Mouse (Mus musculus) adrenal gland, adult 8-10 months (tissue): Measurements from ENCODE around the gene Esyt1. TPM values are rescaled to one million over a fixed set of nuclear protein-coding genes. Genes with fewer than 3 reads are reported as not detected.
"Not testable (repeated sequence)": the region's sequence is repeated elsewhere in the genome, so short reads cannot be mapped to it uniquely, and the experiment has no call there.

Experiments used
- DNase-seq: peaks from one replicate; pipeline ENCODE4 v3.0.0; 2022
- total RNA-seq, 4 experiments: library from RNA; stranded (reverse); gene quantifications; 2 replicates each; pipeline ENCODE4 v1.2.4; 2022

The Esyt1 gene
- total RNA-seq, 4 experiments from 2014 or later = 22.8 to 44.9 (median 33.2) TPM

GRCm38 (mm10) chr10:128504641-128505370, 20.9 kb downstream of the Esyt1 start:
- no peak for DNase-seq

- DNase-seq = no peak
Observed at GRCm38 (mm10) chr10:128504012-128504411, 21.7 kb downstream of the Esyt1 start.

GRCm38 (mm10) chr10:128503532-128503931, 22.1 kb downstream of the Esyt1 start:
- no peak for DNase-seq

GRCm38 (mm10) chr10:128502341-128502740, 23.3 kb downstream of the Esyt1 start:
- DNase-seq = peak; percentile 73

- peak; percentile 66 for DNase-seq
Observed at GRCm38 (mm10) chr10:128499116-128499671, 26.5 kb downstream of the Esyt1 start.

GRCm38 (mm10) chr10:128498590-128498989, 27.1 kb downstream of the Esyt1 start, which contains the start of gene Myl6b:
Gene Myl6b, minus strand, starts transcription at chr10:128498685.
- peak; percentile 98 for DNase-seq

- no peak for DNase-seq
Observed at GRCm38 (mm10) chr10:128497134-128497737, 28.4 kb downstream of the Esyt1 start.

GRCm38 (mm10) chr10:128496509-128497077, 29.1 kb downstream of the Esyt1 start:
- no peak for DNase-seq

- no peak for DNase-seq
Observed at GRCm38 (mm10) chr10:128495903-128496302, 29.8 kb downstream of the Esyt1 start.

GRCm38 (mm10) chr10:128495270-128495669, 30.4 kb downstream of the Esyt1 start:
- DNase-seq = no peak

GRCm38 (mm10) chr10:128494667-128495245, 30.9 kb downstream of the Esyt1 start:
- no peak for DNase-seq

GRCm38 (mm10) chr10:128493695-128494666, 31.7 kb downstream of the Esyt1 start, which contains the start of gene Myl6:
Gene Myl6, minus strand, starts transcription at chr10:128494145.
- peak; percentile 98 for DNase-seq

GRCm38 (mm10) chr10:128493319-128493694, 32.4 kb downstream of the Esyt1 start:
- DNase-seq = no peak

- DNase-seq = peak; percentile 70
Observed at GRCm38 (mm10) chr10:128492633-128493311, 32.9 kb downstream of the Esyt1 start.

- not testable (repeated sequence) for DNase-seq
Observed at GRCm38 (mm10) chr10:128492051-128492450, 33.6 kb downstream of the Esyt1 start.

GRCm38 (mm10) chr10:128491495-128491894, 34.2 kb downstream of the Esyt1 start:
- DNase-seq = peak; percentile 47

GRCm38 (mm10) chr10:128490912-128491311, 34.8 kb downstream of the Esyt1 start:
- DNase-seq = no peak

GRCm38 (mm10) chr10:128490232-128490631, 35.4 kb downstream of the Esyt1 start:
- no peak for DNase-seq

GRCm38 (mm10) chr10:128489785-128490184, 35.9 kb downstream of the Esyt1 start:
- DNase-seq = no peak

GRCm38 (mm10) chr10:128489380-128489779, 36.3 kb downstream of the Esyt1 start:
- DNase-seq = no peak

GRCm38 (mm10) chr10:128488776-128489175, 36.9 kb downstream of the Esyt1 start:
- no peak for DNase-seq
